Mouse (Mus musculus) right cerebral cortex, postnatal 14 days (tissue): Measurements from ENCODE around the gene Cdk9.

ENCODE experiments used
- DNase-seq: peaks from one replicate; pipeline ENCODE4 v3.0.0; 2022

Gene Cdk9

DNA sequence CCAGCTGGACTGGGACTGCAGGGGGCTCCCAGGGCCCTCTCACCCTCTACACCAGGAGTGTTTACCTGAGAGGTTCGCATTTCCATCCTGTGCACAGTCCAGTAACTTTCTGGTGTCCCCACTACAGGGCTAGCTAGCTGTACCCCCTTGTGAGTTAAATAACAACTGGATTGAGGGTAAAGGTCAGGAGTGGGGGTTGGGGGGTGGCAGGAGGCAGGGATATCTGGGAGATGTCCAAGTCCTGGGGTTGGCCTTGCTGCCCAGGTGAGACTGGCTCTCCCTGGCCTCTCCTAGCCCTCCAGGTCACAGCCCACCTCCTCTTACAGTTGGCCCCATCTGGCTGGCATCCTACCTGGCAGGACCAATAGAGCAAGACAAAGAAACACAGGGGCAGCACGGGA lies 8.9 kb downstream of the Cdk9 start, which contains the start of gene Fpgs:
Gene Fpgs, minus strand, starts transcription at position 125 of the 401 bp plus-strand sequence.
- no peak for DNase-seq

GRCm38 (mm10) chr2:32703046-32703445 lies 9.8 kb downstream of the Cdk9 start:
- DNase-seq, result no peak

GRCm38 (mm10) chr2:32700966-32701743 lies 11.7 kb downstream of the Cdk9 start:
- no peak for DNase-seq

GRCm38 (mm10) chr2:32699680-32700079 lies 13.2 kb downstream of the Cdk9 start:
- no peak for DNase-seq

DNA sequence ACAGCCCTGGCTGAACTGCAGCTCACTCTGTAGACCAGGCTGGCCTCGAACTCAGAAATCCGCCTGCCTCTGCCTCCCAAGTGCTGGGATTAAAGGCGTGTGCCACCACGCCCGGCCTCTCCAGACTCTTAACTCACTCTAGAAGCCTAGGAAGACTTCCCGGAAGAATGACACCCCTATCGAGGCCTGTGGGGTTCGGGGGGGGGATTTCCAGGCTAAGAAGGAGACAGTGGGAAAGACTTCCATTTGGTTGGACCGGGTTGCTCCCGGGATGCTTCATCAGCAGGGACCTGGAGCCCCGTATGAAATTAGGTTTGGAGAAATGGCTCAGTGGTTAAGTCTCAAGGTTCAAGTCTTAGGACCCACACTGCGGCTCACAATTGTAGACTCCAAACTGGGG lies 18.2 kb downstream of the Cdk9 start:
- no peak for DNase-seq

GRCm38 (mm10) chr2:32693823-32694411 lies 19.0 kb downstream of the Cdk9 start:
- DNase-seq, result peak; percentile 95

DNA sequence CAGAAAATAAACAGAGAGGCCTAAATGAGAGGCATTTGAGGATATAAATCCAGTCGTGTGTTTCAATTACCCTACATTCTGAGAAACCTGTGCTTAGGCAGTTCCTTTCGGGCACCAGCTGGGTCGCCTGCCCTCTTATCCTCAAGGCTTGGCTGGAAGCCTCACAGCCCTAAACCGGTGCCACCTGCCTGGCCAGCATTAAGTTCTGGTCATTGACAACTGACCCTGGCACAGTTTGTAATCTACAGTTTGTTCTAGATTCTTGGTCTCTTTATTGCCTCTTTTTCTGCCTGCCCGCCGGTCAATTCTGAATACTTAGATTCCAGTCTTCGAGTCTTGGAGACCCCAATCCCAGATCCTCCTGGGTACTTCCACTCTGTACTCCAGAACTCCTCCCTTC lies 19.6 kb downstream of the Cdk9 start:
- no peak for DNase-seq

- no peak for DNase-seq
Measured at GRCm38 (mm10) chr2:32692496-32692895, 20.4 kb downstream of the Cdk9 start.

DNA sequence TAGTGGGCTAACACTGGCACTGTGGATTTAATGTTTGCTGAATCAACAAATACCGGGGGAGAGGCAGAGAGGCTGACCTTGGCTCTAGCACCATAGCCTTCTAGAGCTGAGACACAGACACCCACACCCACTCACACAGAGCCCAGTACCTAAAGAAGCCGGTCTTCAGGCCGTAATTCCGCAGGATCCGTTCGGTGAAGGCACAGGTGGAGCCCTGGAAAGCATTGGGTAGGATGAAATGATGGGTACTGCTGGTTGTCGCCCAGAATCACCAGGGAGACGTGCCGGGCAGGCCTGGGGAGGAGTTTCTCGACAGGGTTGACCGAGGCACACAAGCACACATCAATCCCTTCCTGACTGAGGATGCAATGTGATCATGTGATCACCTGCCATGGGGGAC lies 21.8 kb downstream of the Cdk9 start:
- DNase-seq, result no peak

DNA sequence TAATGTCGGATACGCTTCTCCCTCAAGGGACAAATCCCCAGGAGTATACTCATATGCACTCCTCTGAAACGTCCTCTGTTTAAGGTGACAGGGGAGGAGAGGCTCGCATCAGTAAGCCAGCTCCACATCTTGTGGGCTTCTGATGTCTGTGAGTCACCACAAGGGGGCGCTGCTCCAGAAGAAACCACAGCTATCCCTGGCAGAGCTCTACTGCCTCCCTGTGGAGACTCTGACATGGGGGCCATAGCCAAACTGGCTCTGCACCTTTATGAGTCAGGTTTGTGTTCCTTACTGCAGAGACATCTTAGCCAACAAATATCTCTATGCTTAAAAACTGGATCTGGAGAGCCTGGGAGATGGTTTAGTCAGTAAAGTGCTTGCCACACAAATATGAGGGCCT lies 23.5 kb downstream of the Cdk9 start:
- DNase-seq, result peak; percentile 94

GRCm38 (mm10) chr2:32687562-32687961 lies 25.3 kb downstream of the Cdk9 start:
- DNase-seq, result no peak

DNA sequence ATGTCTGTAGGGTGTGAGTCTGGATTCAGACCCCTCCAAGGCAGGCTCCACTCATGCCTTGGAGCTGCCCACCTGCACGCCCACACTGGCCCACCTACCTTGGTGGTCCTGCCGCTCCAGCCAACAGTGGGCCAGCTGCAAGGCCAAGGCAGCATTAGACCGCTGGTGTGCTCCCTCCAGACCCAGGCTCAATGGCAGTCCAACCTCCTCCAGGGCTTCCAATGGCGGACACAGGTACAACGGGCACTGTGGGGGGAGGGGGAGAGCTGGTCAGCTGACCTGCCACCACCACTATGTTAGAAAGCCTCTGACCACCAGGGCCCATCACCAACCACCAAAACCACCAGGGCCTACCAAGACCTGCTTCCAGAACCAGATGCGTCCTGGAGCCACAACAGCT lies 26.2 kb downstream of the Cdk9 start:
- no peak for DNase-seq

DNA sequence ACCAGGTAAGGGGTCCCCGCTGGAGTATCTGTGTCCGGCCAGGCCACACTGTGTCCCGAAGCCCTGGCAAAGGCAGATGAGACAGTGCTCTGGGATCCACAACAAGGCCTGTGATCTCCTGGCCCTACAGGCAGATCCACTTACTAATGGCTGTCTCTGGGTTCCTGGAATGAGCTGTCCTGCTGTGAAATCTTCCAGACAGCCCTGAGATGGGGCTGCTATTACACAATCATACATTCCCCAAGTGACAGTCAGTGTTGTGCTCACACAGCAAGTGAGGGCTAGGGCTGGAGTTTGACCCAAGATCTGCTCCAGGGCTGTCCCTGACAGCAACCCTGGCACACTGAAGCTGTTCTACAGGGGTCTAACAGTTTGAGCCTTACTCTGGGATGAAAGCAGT lies 27.1 kb downstream of the Cdk9 start:
- DNase-seq, result no peak

GRCm38 (mm10) chr2:32684681-32685428 lies 28.0 kb downstream of the Cdk9 start:
- DNase-seq, result no peak

GRCm38 (mm10) chr2:32683701-32684100 lies 29.2 kb downstream of the Cdk9 start:
- DNase-seq, result no peak

DNA sequence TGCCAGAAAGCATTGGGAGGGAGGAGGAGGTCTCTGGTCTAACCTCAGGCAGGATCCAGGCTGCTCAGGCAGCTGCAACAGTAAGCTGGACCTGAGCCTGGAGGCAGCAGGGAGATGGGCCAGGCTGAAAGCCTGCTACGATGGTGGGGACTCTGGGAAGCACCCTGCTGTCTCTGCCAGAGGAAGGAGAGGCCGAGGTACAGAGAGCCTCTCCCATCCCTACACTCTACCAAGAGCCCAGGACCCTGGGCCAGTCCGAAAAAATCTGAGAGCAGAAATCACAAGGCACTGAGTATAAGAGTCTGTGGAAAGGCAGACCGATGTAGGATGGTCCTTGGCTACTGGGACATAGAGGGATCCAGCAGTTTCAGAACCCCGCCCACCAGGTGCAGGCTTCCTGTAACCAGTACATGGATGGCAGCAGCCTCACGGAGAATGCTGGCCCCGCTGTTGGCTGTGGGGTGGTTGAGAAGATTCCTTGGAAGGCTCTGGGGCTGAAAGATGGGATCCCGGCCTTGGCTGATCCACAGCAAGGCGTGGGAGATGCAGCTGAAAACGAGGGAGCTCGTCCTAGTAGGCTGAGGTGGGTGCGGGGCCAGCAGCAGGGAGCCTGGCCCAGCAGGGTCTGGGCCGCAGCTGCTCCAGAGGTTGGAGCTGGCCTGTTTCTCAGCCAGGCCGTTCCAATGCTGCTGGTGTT lies 30.0 kb downstream of the Cdk9 start:
- no peak for DNase-seq

DNA sequence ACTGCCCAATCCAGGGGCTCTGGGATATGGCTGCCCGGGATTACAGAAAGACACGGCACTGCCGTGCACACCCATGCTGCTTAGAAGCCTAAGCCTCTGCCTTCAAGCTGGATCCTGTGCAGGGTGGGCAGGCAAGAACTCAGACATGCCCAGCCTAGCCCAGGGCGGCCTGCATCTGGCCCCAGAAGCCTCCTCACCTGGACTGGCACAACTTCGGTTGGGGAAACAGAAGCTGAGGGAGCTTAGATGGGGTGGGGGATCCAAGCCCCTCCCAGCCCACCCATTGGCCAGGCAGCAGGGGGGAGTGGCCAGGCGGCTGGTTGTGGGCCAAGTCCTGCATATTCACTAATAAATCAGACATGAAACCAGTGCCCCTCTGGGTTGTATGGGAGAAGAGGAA lies 31.1 kb downstream of the Cdk9 start:
- DNase-seq, result no peak

GRCm38 (mm10) chr2:32680961-32681650 lies 31.8 kb downstream of the Cdk9 start:
- no peak for DNase-seq

GRCm38 (mm10) chr2:32680051-32680451 lies 32.8 kb downstream of the Cdk9 start:
- DNase-seq, result peak; percentile 33

DNA sequence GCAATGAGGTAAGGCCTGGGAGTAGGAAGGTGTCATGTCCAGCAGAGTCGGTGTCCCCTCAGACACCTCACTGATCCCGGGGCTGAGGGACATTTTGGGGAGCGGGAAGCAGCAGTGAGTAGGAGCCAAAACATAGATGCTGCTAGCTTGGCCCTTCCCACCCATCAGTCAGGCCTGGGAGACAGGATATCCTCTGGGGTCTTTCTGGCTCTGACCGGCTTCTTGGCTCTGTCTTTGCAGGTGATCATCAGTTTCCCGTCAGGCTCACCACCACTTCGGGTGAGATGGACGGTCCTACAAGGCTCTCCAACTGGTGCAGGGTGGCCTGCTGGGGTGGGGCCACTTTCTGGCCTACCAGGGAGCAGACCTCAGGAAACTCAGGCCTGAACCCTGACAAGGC lies 35.2 kb downstream of the Cdk9 start:
- DNase-seq, result no peak

- DNase-seq, result no peak
Measured at GRCm38 (mm10) chr2:32676821-32677220, 36.1 kb downstream of the Cdk9 start.

GRCm38 (mm10) chr2:32673176-32673917 lies 39.5 kb downstream of the Cdk9 start:
- no peak for DNase-seq
